Mouse (Mus musculus) gastrocnemius, postnatal 10 days (tissue): ENCODE measurements around the gene Nek5. TPM values are rescaled to one million over a fixed set of nuclear protein-coding genes. Genes with fewer than 3 reads are reported as not detected.
A peak's percentile ranks its signal among the peaks of the same experiment; 100 is the strongest.
"Not testable (repeated sequence)": the region's sequence is repeated elsewhere in the genome, so short reads cannot be mapped to it uniquely, and the experiment has no call there.

Experiments
- DNase-seq: peaks from one replicate; pipeline ENCODE4 v3.0.0; 2021; ENCODE audit warnings: mixed read lengths
- long read RNA-seq, 2 experiments: library from polyadenylated mRNA; stranded (forward); transcript quantifications; one replicate each; pipeline ENCODE4 v2.0.0; 2021
- total RNA-seq, 2 experiments: library from RNA; stranded (reverse); gene quantifications; 2 replicates each; pipeline ENCODE4 v1.2.3; 2021

Gene Nek5
- not detected for total RNA-seq
- long read RNA-seq, experiment 1 = 0 reads
- long read RNA-seq, experiment 2 = 0 reads

DNA sequence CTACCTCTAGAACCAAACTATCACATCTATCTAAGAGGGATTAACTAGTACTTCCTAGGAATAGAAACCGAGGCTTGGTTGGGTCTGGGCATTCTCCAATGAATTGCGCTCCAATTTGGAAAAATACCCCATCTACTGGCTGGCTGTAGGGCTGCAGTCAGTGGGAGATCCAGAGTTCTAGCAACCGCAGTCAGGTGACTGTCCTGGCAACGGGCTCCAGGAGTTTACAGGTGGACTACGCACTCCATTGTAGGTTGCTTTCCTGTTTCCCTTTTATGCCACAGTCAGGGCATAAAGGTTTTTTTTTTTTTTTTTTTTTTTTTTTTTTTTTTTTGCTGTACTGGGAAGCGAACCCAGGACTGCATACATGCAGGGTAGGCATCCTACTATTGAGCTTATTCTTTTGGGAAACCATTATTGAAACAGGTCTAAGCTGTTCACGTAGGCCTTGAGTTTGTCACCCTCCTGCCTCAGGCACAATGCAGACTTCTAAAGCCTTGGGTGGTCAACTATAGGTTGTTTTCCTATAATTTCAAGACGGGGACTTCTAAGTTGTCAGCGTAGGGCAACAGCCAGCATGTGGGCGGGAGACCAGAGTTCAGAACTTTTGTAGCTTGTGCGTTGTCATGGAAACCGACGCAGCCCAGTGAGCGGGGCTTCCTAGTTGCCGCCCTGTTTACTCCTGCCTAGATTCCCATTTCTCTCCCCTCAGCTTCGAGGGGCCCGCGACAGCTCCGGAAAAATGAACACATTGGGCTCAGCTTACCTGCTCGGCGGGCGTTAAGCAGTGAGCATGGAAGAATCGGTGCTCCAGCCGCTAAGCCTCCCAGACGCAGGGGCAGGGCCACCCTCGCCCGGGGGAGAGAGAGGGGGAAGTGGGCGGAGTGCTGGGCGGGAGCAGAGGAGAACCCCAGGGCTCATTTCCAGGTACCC is at the start of gene Nek5:
Nek5 (minus strand) TSS at position 834 of the 933 bp plus-strand sequence.
- DNase-seq = peak; percentile 18

DNA sequence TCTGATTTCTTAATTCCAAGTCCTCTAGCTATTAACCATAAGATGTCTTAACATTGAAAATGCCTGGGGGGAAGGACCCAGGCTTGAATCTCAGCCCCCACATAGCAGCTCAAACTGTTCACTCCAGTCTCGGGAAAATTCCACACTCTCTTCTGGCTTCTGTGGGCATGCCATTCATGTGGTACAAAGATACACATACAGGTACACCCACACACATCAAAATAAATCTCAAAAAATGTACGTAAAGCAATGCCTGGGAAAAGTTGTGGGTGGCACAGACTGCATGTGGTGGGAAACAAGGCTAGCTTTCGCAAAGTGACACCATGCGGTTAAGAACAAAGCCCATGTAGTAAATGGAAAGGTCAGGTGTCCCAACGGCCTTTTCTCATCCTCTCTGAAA is 44.3 kb upstream of the Nek5 start:
- DNase-seq = no peak

GRCm38 (mm10) chr8:22166080-22166603 is 41.3 kb upstream of the Nek5 start, which contains the start of gene Nek3:
Nek3 (minus strand) TSS chr8:22166435.
- DNase-seq = peak; percentile 89

GRCm38 (mm10) chr8:22165251-22166079 is 40.6 kb upstream of the Nek5 start:
- DNase-seq = no peak

DNA sequence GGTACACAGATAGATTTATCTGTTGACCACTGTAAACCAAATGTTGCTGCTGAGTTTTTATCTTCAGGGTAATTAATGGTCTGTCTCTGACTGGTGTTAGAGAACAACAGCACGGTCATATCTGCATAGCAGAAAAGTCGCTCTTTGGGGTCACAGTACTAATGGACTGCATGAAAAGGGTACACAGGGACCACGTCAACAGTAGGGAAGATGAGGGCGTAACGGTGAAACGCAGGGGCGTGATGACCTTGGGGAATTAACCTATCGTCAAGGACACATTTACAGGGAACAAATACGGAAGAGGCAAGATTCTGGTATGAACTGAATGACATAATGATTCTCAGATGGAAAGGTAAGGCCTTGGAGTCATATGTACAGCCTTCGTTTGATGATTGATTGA is 39.6 kb upstream of the Nek5 start:
- DNase-seq = no peak

DNA sequence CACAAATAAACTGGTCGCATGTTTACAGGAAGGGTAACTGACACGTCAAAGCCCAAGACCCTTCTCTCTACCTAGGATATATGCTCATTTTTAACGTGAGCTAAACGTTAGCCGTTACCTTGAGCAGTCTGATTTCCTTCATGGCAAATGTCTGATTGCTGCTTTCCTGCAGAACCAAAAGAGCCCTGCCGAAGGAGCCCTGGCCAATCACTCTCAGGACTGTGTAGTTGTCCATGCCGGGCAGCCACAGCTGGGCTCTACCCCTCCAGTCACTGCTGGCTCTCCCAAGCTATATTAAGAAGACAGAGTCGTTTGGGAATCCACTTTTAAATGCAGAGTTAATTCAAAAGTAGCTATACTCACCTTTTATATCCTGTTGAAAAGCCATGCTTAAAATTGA is 37.4 kb upstream of the Nek5 start:
- no peak for DNase-seq

- DNase-seq = no peak
Measured at GRCm38 (mm10) chr8:22150345-22150663, 25.5 kb upstream of the Nek5 start.

DNA sequence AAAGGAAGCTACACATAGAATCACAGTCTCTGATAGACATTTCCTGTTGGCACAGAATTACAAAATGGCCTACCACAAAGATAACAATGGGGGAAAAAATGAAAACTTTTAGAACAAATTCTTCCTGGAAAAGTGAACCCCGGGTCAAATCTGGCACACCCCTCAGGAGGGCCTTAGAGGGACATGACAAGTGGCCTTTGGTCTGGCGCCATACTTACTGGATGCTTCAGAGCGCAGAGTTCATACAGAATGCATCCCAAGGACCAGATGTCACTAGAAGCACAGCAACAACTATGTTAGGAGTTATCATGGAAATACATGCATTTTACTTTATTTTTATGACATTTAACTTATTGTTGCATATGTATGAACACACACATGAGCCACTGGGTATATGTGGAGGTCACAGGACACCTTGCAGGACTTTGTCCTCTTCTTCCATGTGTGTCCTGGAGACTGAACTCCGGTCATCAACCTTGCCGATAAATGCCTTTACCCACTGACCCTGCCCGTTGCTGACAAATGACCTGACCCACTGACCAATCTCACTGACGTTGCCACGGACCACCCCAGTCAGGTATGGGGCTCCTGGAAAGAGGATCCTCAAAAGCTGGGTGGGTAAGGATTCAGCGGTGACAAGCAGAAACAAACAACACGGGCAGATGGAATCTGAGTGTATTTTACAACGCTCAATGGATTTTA is 24.9 kb upstream of the Nek5 start:
- no peak for DNase-seq

DNA sequence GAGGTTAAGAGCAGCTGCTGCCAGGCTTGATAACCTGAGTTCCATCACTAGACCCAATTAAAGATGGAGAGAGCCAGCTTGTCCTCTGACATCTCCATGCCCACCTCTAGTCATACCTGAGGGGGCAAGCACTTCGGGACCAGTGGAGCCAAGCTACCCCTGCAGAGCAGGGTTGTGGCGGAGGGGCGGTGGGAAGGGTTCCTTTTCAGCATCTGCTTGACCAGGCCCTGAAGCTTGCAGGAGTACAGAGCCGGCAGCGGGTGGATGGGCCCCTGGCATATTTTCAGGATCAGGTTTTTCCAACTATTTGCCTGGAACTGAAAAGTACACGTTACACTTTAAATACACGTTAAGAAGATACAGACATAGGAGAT is 23.5 kb upstream of the Nek5 start:
- DNase-seq = no peak

DNA sequence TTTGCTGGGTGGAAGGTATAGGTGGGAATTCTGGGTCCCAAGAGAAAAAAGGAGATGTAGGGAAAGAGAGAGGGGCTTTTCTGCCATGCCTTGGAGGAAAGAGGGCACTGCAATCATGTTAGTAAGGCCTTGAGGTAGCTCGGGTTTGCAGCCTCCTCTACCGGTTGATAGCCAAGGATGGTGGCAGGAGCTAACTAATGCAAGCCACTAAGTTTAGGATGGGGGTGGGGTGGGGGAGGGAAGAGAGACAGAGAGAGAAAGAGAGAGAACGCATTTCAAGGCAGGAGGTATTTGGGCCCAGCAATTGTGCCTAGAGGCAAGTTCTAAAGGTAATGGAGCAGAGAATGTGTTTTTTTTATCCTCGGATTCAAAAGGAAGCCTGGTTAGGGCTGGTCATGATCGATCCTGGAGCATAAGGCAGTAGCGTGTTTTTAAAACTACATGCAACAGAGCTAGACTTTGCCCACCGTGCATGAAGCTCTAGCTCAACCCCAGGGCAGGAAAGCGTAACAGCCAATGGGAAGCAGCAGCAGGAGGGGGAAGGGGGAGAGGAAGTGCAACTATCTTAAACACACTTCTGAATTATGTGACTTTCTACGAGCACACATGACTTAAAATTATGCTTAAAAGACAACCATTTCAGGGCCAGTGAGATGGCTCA is 23.0 kb upstream of the Nek5 start:
- no peak for DNase-seq

DNA sequence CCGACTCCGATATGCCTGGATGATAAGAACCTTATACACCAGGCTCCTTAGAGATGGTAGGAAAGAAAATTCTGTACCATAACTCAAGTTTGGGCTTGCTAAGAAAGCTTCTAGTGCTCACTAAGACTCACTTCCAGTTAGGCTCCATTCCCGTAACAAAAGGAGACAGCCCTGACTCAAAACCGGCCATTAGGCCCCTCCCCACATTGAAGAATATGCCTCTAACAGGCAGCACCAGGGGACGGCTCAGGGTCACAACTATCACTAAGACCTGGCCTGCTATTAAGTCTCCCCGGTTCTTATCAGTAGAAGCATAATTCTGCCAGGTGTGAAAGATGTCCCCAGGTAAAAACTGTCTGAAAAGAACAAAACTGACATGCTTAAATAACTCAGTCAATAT is 21.0 kb upstream of the Nek5 start:
- no peak for DNase-seq

DNA sequence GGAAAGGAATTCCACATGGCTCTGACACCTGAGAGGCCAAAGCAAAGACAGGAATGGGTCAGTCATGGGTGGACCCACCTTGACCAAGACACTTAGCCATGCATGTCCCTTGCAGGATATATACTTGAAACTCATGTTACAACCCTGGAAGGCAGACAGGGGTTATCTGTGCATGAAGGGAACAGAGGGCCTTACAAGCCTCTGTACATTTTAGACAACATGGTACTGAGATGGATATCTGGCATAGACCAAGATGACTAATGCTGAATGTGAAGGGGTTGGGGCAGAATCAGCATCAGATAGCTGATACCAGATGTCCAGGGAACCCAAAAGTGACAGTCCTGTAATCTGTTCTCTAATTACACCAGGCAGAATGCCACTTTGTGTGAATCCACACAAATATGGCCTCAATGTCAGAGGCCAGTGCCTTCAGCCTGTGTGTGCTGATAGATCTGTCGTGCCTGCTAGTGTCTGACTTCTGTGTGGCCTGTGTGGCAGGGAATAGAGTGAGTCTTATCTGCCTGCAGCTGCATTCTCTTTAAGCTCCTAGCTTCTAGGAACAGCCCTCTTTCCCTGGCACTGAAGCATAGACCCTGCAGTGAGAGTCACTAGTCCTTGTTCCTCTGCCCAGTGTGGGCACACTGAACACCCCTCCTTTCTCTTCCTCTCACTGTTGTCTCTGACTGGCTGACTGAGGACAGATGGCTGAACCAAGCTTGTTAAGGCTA is 19.1 kb upstream of the Nek5 start:
- DNase-seq = no peak

DNA sequence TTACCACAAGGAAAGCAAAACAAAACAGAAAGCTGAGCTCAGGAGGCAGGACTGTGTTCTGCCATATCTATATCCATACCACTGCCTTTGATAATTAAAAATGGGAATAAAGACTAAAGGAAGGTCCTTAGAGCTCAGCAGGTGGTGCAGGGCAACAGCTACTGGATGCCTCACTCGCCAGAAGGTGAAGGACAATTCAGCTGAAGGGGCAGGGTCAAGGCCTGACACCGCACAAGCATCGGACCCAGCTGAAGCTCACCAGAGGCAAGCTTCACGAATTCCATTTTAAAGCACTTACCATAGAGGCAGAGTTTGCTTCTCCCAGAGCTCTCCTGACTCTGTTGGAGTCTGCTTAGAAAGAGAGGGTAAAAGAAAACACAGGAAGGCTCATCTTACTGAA is 17.7 kb upstream of the Nek5 start:
- no peak for DNase-seq

GRCm38 (mm10) chr8:22141836-22142385 is 17.1 kb upstream of the Nek5 start:
- DNase-seq = no peak

DNA sequence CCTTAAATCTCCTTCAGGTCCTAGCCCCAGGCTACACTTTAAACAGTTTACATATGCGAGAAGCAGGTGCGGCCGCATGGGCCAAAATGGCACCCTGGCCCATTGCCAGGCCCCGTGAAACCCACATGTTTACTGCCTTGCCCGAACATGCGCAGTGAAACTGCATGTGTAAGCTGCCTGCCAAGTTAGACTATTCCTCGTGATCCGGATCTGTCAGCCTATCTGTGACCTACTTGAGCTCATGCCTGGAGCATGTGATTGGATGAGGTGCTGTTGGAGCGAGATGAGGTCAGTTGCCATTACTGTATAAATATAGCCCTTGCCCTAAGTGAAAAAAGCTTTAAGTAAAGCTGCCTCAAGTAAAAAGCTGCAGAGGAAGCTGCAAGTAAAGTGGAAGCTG is 11.6 kb upstream of the Nek5 start:
- not testable (repeated sequence) for DNase-seq

DNA sequence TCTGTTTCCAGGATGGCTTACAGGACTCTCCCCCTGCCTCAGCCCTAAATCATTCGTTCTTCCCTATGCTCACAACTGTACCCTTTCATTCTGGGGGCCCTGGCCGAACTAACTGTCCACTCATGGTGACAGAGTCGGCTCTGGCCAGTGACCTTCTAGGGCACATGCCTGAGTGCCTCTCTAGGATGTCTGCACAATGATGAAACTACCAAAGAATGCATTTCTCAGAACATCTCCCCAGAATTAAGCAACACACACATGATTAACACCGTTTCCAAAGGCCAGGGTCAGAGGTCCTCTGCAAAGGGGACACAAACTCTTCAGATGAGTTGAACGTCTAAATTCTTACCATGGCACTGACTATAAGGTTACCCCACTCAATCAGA is 9.9 kb upstream of the Nek5 start:
- DNase-seq = no peak

DNA sequence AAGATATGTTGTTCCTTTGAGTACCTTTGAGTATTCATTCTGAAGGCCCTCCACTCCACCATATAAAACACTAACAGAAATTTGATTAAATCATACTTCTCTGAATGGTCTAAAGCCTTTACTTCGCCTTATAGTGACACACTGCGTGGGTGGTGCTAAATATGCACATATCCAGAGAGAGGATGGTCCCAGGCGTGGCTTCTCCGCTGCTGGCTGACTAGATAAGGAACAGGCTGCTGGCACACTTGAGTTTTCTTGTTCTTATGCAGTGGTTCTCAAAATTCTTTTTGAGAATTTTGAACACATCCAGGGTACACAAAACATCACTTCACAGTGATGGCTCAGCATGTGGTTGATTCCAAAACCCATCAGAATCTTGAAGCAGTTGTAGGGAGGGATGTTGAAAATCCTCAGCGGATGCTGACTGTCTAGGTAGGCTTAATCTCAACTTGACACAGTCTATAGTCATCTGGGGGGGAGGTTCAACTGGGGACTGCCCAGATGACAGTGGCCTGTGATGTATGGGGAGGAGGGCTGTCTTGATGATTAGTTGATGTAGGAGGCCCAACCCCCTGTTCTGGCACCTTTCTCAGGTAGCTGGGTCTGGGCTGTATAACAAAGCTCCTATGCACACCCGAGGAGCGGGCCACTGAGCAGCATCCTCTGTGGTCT is 9.4 kb upstream of the Nek5 start:
- no peak for DNase-seq

- DNase-seq = no peak
Measured at GRCm38 (mm10) chr8:22132062-22132461, 7.2 kb upstream of the Nek5 start.

GRCm38 (mm10) chr8:22107020-22107419 is 17.8 kb downstream of the Nek5 start:
- no peak for DNase-seq

- no peak for DNase-seq
Measured at GRCm38 (mm10) chr8:22091568-22091967, 33.3 kb downstream of the Nek5 start.
